Mouse (Mus musculus): ENCODE results near the gene Cacnb1.
A peak's percentile ranks its signal among the peaks of the same experiment; 100 is the strongest.

Cacnb1 gene

DNA sequence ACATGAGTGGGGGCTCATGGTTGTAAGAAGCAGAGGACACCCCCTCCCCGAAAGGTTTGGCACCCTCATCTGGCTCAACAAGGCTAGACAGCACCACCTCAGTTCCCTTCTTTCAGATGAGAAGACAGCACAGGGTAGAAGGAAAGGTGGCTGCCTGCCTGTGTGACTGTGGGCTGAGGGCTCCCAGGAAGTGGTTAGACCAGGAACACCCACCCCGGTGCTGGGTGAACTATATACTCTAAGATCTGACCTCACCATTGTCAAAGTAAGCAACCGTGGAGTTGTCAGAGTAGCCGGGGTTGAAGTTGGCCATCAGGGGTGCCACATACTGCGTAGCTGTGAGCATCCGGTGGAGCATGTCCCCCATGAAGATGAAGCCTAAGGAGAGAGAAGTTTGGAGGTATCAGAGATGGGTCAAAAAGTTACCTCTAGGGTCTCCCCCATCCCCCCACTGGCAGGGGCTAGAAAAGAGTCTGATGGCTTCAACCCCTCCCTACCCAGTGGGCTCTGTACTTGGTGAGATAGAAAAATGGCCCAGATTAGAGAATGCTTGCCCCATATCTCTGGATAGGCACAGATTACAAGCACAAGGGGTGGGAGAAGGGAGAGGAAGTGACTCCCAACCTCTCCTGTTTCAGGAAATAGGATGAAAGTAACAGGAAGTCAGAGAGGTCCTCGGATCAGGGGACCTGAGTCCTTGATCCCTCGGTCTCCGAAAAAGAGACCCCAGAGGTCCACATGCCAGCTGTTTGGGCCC, 67.5 kb downstream of the Cacnb1 start:
- DNase-seq (ENCODE audit: low spot score in 2 of 2), result peak; percentile 64 to 65

DNA sequence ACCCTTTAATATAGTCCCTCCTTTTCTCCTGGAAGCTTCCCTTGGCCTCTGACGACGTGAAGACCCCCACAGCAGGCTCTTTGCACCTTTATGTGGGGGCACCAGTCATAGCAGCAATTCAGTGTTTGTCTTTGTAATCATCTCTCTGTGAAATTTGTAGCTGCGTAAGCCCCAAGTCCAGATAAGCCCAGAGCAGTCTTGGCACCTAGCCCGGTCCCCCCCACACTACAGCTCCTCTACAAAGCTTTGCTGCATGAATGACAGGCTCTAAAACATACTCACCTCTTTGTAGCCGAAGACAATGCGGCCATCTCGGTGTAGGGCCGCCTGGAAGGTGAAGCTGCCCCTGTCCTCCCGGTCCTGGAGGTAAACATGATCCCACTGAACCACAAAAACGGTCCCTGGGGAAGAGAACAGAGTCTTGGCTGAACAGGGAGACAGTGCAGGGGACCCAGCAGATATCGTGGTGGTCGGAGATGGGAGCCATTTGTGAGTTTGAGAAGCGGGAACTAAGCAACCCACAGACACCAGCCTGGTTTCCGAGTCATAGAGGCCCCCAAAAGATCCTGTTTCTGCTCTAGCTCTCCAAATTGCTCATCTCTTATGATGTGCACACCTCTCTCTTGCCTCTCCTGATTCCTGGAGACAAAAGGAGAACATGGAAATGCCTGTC, 68.2 kb downstream of the Cacnb1 start:
- DNase-seq (ENCODE audit: low spot score in 2 of 2), result no peak

DNA sequence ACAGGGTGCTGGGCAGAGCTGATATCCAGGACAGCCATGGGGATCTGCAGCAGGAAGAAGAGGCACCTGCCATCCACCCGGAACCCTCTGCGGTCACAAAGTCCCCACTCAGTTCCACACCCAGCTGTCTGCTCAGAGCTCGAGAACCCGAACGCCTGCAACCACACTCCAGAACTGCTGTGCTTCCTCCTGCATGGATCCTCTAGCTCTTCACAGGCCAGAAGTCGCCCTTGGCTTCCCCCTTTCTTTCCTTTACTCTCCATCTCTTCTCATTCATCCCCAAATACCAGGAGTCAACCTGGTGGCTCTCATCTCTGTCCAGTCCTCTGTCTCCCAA, 68.9 kb downstream of the Cacnb1 start:
- DNase-seq (ENCODE audit: low spot score in 2 of 2), result no peak

DNA sequence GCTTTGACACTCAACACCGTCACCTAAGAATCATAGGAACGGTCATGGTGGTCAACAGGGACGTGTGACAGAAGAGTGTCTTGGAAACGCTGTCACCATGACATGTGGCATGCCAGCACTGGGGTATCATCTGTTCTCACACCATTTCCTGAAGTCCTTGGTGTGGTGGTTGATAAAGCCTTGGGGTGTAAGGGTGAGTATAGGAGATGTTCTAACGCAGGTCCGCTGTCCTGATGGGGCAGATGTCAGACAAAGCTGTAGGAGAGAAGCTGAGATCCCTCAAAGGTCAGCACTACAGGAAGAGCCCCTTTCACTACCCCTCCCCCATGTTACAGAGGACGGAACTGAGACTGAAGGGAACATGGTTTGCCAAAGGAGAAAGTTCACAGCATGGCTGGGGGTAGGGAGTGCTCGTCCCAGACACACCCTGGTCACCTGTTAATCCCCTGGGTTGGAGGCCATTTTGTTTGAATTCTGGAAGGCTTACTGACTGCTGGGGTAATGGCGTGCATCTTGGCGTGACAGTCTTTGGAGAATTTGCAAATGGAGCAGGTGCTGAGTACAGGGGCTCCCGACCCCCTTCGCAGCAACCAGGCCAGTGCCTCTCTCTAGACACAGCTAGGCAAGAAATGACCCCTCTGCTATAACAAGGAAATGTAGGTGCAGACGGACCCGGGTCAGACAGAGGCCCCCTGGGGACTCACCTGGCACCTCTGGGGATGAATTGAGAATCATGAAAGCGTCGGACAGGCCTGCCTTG, 69.5 kb downstream of the Cacnb1 start:
- DNase-seq (ENCODE audit: low spot score in 2 of 2), result no peak

DNA sequence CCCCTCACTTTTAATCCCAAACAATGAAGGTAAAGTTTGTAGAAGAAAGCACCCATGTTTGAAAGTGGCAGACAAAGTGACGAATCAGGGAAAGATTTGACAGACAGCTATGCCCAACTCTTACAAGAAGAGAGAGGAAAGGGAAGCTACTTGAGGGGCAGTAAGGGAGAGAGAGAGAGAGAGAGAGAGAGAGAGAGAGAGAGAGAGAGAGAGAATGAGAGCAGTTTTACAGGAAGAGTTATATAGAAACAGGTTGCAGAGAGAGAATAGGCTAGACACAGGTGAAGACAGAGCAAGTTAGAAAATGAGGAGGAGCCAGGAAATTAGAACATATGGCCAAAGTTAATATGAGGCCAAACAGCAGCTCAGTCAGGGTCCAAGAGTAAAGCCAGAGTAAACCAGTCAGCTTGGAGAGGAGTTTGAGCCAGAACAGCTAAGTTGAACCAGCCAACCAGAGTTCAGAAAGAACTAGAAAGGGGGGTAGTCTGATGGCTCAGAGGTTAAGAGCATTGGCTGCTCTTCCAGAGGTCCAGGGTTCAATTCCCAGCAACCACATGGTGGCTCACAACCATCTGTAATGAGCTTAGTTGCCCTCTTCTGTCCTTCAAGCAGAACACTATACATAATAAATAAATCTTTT, 70.3 kb downstream of the Cacnb1 start:
- DNase-seq (ENCODE audit: low spot score in 2 of 2), result no peak

Data from thymus, postnatal 10 days (tissue).